Mouse (Mus musculus): ENCODE measurements around the gene Acaa1a.

DNA sequence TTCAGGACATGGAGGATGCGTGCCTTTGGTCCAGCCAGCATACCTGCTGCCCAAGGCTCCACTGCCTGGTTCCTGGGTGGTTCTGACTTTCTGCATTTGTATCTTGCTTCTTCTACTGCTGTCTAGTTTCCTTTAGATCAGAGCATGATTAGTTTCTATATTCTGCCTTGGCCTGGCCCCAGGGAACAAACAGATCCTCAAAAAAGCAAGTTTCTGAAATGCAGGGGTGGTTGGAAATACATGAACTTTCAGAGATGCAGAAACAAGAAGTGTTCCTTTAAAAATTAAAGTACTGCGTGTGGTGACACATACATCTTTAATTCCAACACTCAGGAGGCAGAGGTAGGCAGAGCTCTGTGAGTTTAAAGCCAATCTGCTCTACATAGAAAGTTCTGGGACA, 4.6 kb upstream of the Acaa1a start:
- TF ChIP-seq POLR2A (IDR thresholded peaks at IDR 0.05; ENCODE audit: borderline replicate concordance, extremely low read depth, insufficient read depth, insufficient read length, poor library complexity, severe bottlenecking) (no peak), CTCF (IDR thresholded peaks at IDR 0.05; ENCODE audit: borderline replicate concordance, extremely low read depth, insufficient read depth, insufficient read length) (no peak)

All from brain, embryonic 14.5 days (tissue).